Mouse (Mus musculus) thymus, adult 2 months (tissue): ENCODE results near the gene Slc4a4. TPM values are rescaled to one million over a fixed set of nuclear protein-coding genes. Genes with fewer than 3 reads are reported as not detected.

Experiments
- DNase-seq: peaks from one replicate; pipeline ENCODE4 v3.0.0; 2021
- H3K27ac ChIP-seq: fragments of 200-500 bp; 2 replicates; pipeline ENCODE4 v1.5.1; 2012; ENCODE audit warnings: low read length, control low read depth; ENCODE audit not compliant: control insufficient read depth, insufficient read depth
- H3K27me3 ChIP-seq: fragments of 200-500 bp; 2 replicates; pipeline ENCODE4 v1.6.1; 2012; ENCODE audit warnings: mild to moderate bottlenecking, low read length, moderate library complexity, mixed read lengths; ENCODE audit not compliant: control insufficient read depth, insufficient read depth
- H3K36me3 ChIP-seq: fragments of 200-500 bp; 2 replicates; pipeline ENCODE4 v1.6.1; 2012; ENCODE audit warnings: mild to moderate bottlenecking, low read length, moderate library complexity; ENCODE audit not compliant: control insufficient read depth, insufficient read depth
- H3K4me1 ChIP-seq: fragments of 200-500 bp; replicated peaks from 2 replicates; pipeline ENCODE4 v1.6.1; 2012; ENCODE audit warnings: low read length; ENCODE audit not compliant: control insufficient read depth, insufficient read depth
- H3K4me3 ChIP-seq: fragments of 200-500 bp; 2 replicates; pipeline ENCODE4 v1.5.1; 2012; ENCODE audit warnings: mild to moderate bottlenecking, low read length, control low read depth, moderate library complexity; ENCODE audit not compliant: control insufficient read depth, insufficient read depth
- CTCF ChIP-seq: fragments of 200-500 bp; IDR thresholded peaks from 2 replicates; pipeline ENCODE4 v1.5.1; 2012; ENCODE audit warnings: mild to moderate bottlenecking, control low read depth, low read length, moderate library complexity, borderline replicate concordance; ENCODE audit not compliant: control insufficient read depth, poor library complexity, insufficient read depth; ENCODE audit errors: extremely low read depth
- POLR2A ChIP-seq: fragments of 200-500 bp; IDR thresholded peaks from 2 replicates; pipeline ENCODE4 v1.6.1; 2012; ENCODE audit warnings: mild to moderate bottlenecking, low read length, control low read depth, moderate library complexity; ENCODE audit not compliant: control insufficient read depth, poor library complexity, insufficient read depth; ENCODE audit errors: extremely low read depth
- WGBS: fragments of 180-500 bp; shearing (Covaris S2); methylation state at CpG from one replicate; pipeline ENCODE4 v1.1.7; 2018; 5-methylcytosine and 5-hydroxymethylcytosine counted together
- polyA plus RNA-seq: library from polyadenylated mRNA; depleted of rRNA; stranded (reverse); fragments of >200 nt; gene quantifications from 2 replicates; pipeline ENCODE4 v1.2.3, GENCODE M21; 2012

Gene Slc4a4
- polyA plus RNA-seq, 1 experiment = 2.0 TPM

- 34% methylated on average over 14 of the region's 14 CpGs for WGBS
- TF ChIP-seq CTCF = no peak
- no peak for TF ChIP-seq POLR2A
- no peak for DNase-seq
- H3K4me3 ChIP-seq = no peak overlapping the region
- H3K27me3 ChIP-seq = no peaks in the 10 kb centered on the region
- no peak overlapping the region for H3K27ac ChIP-seq
- H3K4me1 ChIP-seq = no peaks in the 10 kb centered on the region; the same call in 1 of the 2 replicates
- H3K36me3 ChIP-seq = no peaks in the 10 kb centered on the region
Observed at GRCm38 (mm10) chr5:88933946-88934345, 47.3 kb downstream of the Slc4a4 start.

GRCm38 (mm10) chr5:88938208-88938607, 51.6 kb downstream of the Slc4a4 start:
- 92% methylated on average over 1 of the region's 1 CpGs for WGBS
- H3K4me1 ChIP-seq = no peaks in the 10 kb centered on the region; the same call in 1 of the 2 replicates
- H3K27ac ChIP-seq = no peak overlapping the region
- H3K36me3 ChIP-seq = no peaks in the 10 kb centered on the region
- H3K27me3 ChIP-seq = no peaks in the 10 kb centered on the region
- TF ChIP-seq POLR2A (no peak), CTCF (no peak)
- H3K4me3 ChIP-seq = no peak overlapping the region
- no peak for DNase-seq

- no peaks in the 10 kb centered on the region for H3K27me3 ChIP-seq
- H3K4me1 ChIP-seq = no peaks in the 10 kb centered on the region
- no peak for DNase-seq
- 91% methylated on average over 6 of the region's 6 CpGs for WGBS
- no peaks in the 10 kb centered on the region for H3K36me3 ChIP-seq
- H3K27ac ChIP-seq = no peak overlapping the region
- no peak overlapping the region for H3K4me3 ChIP-seq
- TF ChIP-seq CTCF (no peak), POLR2A (no peak)
Observed at GRCm38 (mm10) chr5:88939151-88939550, 52.5 kb downstream of the Slc4a4 start.

- no peak overlapping the region for H3K4me3 ChIP-seq
- H3K27me3 ChIP-seq = no peaks in the 10 kb centered on the region
- no peak for DNase-seq
- no peak overlapping the region for H3K27ac ChIP-seq
- H3K4me1 ChIP-seq = no peaks in the 10 kb centered on the region
- 89% methylated on average over 2 of the region's 2 CpGs for WGBS
- no peaks in the 10 kb centered on the region for H3K36me3 ChIP-seq
- TF ChIP-seq CTCF = no peak
Observed at GRCm38 (mm10) chr5:88939782-88940181, 53.2 kb downstream of the Slc4a4 start.

GRCm38 (mm10) chr5:88941905-88942304, 55.3 kb downstream of the Slc4a4 start:
- H3K27me3 ChIP-seq = no peaks in the 10 kb centered on the region
- H3K36me3 ChIP-seq = no peaks in the 10 kb centered on the region
- H3K4me1 ChIP-seq = no peaks in the 10 kb centered on the region
- no peak for TF ChIP-seq CTCF
- TF ChIP-seq POLR2A = no peak
- no peak overlapping the region for H3K4me3 ChIP-seq
- H3K27ac ChIP-seq = no peak overlapping the region
- WGBS = 86% methylated on average over 7 of the region's 7 CpGs
- no peak for DNase-seq

- no peak for TF ChIP-seq POLR2A
- Histone ChIP-seq H3K27me3 (no peaks in the 10 kb centered on the region), H3K4me3 (no peak overlapping the region), H3K36me3 (no peaks in the 10 kb centered on the region), H3K4me1 (no peaks in the 10 kb centered on the region), H3K27ac (no peak overlapping the region)
- DNase-seq = no peak
- 97% methylated on average over 10 of the region's 10 CpGs for WGBS
Observed at GRCm38 (mm10) chr5:88945661-88946339, 59.2 kb downstream of the Slc4a4 start.

- Histone ChIP-seq H3K4me3 (no peak overlapping the region), H3K4me1 (no peaks in the 10 kb centered on the region), H3K27me3 (no peaks in the 10 kb centered on the region), H3K27ac (no peak overlapping the region), H3K36me3 (no peaks in the 10 kb centered on the region)
- WGBS = 93% methylated on average over 7 of the region's 7 CpGs
- no peak for DNase-seq
- TF ChIP-seq POLR2A (no peak), CTCF (no peak)
Observed at GRCm38 (mm10) chr5:88950337-88950736, 63.7 kb downstream of the Slc4a4 start.
